Mouse (Mus musculus): ENCODE measurements around the gene Rgs14.

DNA sequence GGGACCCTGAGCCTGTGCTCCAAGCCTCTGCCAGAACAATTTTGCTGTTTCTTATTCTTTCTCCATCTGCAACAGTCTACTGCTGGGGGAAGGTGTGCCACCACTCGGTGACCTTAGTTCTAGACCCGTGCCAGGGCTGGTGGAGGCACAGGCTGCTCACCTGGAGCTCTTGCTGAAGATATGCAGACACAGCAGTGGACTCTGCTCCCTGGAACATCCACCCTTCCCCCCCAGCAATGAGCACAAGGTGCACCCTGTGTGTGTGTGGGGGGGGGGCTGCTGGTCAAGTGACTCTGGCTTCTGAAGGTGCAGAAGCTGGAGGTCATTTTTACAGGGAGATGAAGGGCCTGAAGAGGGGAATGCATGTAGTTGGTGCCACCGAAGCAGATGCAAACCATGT is 21.1 kb downstream of the Rgs14 start:
- TF ChIP-seq CTCF (IDR thresholded peaks at IDR 0.05; ENCODE audit: control insufficient read depth, insufficient read depth, low read length) (no peak), POLR2A (IDR thresholded peaks at IDR 0.05; ENCODE audit: borderline replicate concordance, control insufficient read depth, low read depth, low read length) (no peak)
